Mouse (Mus musculus) spleen, adult 2 months (tissue): ENCODE measurements around the gene Shisa8. TPM values are rescaled to one million over a fixed set of nuclear protein-coding genes. Genes with fewer than 3 reads are reported as not detected.
A peak's percentile ranks its signal among the peaks of the same experiment; 100 is the strongest.

Experiments used
- DNase-seq, 2 experiments: peaks; one replicate each; pipeline versions ENCODE4 v3.0.0 to v3.0.0-alpha.2; 2012 to 2021; ENCODE audit warnings: low spot score in 2 of 2, low read depth in 1 of 2
- H3K27ac ChIP-seq: fragments of 200-500 bp; 2 replicates; pipeline ENCODE4 v1.5.1; 2012; ENCODE audit warnings: low read length, inconsistent platforms; ENCODE audit not compliant: insufficient read depth
- H3K27me3 ChIP-seq: fragments of 200-500 bp; 2 replicates; pipeline ENCODE4 v1.6.1; 2012; ENCODE audit warnings: mild to moderate bottlenecking, moderate library complexity, low read length, inconsistent platforms; ENCODE audit not compliant: control insufficient read depth, insufficient read depth
- H3K36me3 ChIP-seq: fragments of 200-500 bp; 2 replicates; pipeline ENCODE4 v1.6.1; 2012; ENCODE audit warnings: mild to moderate bottlenecking, low read length, inconsistent platforms; ENCODE audit not compliant: control insufficient read depth, insufficient read depth
- H3K4me1 ChIP-seq: fragments of 200-500 bp; 2 replicates; pipeline ENCODE4 v1.6.1; 2011; ENCODE audit warnings: inconsistent platforms; ENCODE audit not compliant: control insufficient read depth, insufficient read depth, insufficient read length
- H3K4me3 ChIP-seq: fragments of 200-500 bp; 2 replicates; pipeline ENCODE4 v1.5.1; 2011; ENCODE audit warnings: mild to moderate bottlenecking, inconsistent platforms; ENCODE audit not compliant: insufficient read depth, insufficient read length; ENCODE audit errors: extremely low read depth
- CTCF ChIP-seq: fragments of 200-500 bp; IDR thresholded peaks from 2 replicates; pipeline ENCODE4 v1.5.1; 2011; ENCODE audit warnings: mild to moderate bottlenecking, inconsistent platforms; ENCODE audit not compliant: insufficient read depth, insufficient read length, insufficient replicate concordance; ENCODE audit errors: extremely low read depth
- POLR2A ChIP-seq: fragments of 200-500 bp; IDR thresholded peaks from 2 replicates; pipeline ENCODE4 v1.6.1; 2011; ENCODE audit warnings: low read depth, low read length, inconsistent platforms
- WGBS: fragments of 180-500 bp; shearing (Covaris S2); methylation state at CpG from one replicate; pipeline ENCODE4 v1.1.7; 2018; 5-methylcytosine and 5-hydroxymethylcytosine counted together
- polyA plus RNA-seq: library from polyadenylated mRNA; depleted of rRNA; stranded (reverse); fragments of >200 nt; gene quantifications from 2 replicates; pipeline ENCODE4 v1.2.3, GENCODE M21; 2012

Gene Shisa8
- polyA plus RNA-seq, 1 experiment: 5.4 TPM

DNA sequence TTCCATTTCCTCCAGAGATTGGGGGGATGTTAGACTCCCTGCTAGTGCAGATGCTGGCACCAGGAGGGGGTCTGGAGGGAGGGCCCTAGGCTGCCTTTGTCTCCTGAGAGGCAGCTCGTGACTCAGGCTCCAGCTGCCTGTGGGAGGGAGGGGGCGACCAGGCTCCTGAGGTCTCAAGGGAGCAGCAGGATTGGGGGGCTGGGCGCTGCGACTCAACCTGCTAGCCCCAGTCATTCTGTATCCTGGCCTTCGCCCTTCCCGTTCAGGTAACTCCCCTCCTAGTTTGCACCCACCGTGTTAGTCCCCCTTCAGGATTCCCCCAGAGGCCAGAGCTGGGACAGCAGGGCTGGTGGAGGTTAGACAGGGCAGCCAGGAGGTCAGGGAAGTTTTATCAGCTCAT is 4.4 kb upstream of the Shisa8 start:
- Histone ChIP-seq H3K36me3 (peaks cover 1% of the 10 kb centered on the region; the same call in 1 of the 2 replicates), H3K4me3 (no peak overlapping the region), H3K27ac (0 out of 2 replicates have a peak overlapping the region, but pooled peaks have one; percentile 5), H3K4me1 (peaks cover 42% of the 10 kb centered on the region), H3K27me3 (peaks cover 11% of the 10 kb centered on the region)
- TF ChIP-seq POLR2A: no peak
- no peak for TF ChIP-seq CTCF
- DNase-seq: no peak
- WGBS: 42% methylated on average over 7 of the region's 7 CpGs

GRCm38 (mm10) chr15:82216142-82216827 is 3.7 kb upstream of the Shisa8 start:
- H3K4me1 ChIP-seq: peaks cover 47% of the 10 kb centered on the region
- H3K27me3 ChIP-seq: peaks cover 18% of the 10 kb centered on the region
- H3K27ac ChIP-seq: no peak overlapping the region
- no peak overlapping the region for H3K4me3 ChIP-seq
- WGBS: 65% methylated on average over 20 of the region's 20 CpGs
- DNase-seq: no peak
- no peaks in the 10 kb centered on the region for H3K36me3 ChIP-seq
- TF ChIP-seq CTCF (no peak), POLR2A (no peak)

DNA sequence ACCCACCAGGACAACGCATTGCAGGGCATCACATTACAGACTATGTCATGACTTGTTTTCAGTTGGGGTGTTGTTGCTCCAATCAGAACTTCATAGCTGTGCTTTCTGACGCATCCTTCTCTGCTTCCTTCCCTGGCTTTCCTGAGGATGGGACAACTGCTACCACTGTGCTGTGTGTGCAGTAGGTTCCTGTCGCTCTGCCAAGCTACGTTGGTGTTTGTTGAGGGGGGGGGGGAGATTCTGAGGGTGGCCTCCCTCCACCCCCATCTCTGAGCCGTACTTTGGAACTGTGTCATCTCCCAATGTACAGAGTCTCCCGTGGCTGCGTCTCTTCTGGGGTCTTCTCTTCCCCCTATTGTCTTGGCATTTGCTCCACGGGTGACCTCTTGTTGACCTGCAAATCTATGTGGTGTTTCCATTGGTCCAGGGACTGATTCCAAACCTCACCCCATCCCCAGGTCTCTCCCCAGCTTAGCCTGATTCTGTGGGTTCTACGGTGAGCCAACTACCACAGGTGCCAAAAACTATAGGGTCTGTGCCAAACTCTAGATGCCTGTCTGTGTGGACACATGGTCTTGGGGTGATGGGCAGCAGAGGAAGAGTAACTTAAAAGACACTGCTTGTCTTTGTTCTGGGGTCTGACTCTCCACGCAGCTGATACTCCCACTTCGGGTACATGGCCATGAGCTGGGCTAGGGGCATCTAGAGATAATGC is 2.9 kb upstream of the Shisa8 start:
- no peak overlapping the region for H3K27ac ChIP-seq
- no peak for TF ChIP-seq CTCF
- no peak for TF ChIP-seq POLR2A
- WGBS: 79% methylated on average over 11 of the region's 11 CpGs
- H3K27me3 ChIP-seq: peaks cover 19% of the 10 kb centered on the region
- H3K4me1 ChIP-seq: peaks cover 41% of the 10 kb centered on the region
- no peak overlapping the region for H3K4me3 ChIP-seq
- H3K36me3 ChIP-seq: no peaks in the 10 kb centered on the region
- DNase-seq: no peak

DNA sequence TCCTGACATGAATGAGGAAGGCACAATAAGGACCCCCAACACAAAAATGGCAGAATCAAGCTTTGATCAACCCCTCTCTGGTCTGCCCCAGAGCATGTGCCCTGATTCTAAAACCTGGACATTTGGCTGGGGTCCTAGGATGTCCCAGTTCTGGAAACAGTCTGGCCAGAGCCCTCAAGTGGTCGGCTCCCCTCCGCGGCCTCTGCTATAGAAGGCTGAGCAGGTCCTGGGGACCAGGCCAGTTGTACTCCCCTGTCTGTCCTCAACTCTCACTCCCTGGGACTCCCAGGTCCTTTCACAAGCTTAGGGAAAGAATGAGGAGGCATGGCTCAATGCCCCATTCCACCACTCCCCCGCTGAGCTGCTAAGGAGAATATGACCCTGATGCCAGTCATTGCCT is 607 bp upstream of the Shisa8 start:
- WGBS: 87% methylated on average over 4 of the region's 4 CpGs
- H3K36me3 ChIP-seq: no peaks in the 10 kb centered on the region
- H3K4me3 ChIP-seq: no peak overlapping the region
- H3K27me3 ChIP-seq: peaks cover 19% of the 10 kb centered on the region
- DNase-seq: no peak
- TF ChIP-seq POLR2A: no peak
- TF ChIP-seq CTCF: no peak
- no peak overlapping the region for H3K27ac ChIP-seq
- H3K4me1 ChIP-seq: peaks cover 23% of the 10 kb centered on the region

DNA sequence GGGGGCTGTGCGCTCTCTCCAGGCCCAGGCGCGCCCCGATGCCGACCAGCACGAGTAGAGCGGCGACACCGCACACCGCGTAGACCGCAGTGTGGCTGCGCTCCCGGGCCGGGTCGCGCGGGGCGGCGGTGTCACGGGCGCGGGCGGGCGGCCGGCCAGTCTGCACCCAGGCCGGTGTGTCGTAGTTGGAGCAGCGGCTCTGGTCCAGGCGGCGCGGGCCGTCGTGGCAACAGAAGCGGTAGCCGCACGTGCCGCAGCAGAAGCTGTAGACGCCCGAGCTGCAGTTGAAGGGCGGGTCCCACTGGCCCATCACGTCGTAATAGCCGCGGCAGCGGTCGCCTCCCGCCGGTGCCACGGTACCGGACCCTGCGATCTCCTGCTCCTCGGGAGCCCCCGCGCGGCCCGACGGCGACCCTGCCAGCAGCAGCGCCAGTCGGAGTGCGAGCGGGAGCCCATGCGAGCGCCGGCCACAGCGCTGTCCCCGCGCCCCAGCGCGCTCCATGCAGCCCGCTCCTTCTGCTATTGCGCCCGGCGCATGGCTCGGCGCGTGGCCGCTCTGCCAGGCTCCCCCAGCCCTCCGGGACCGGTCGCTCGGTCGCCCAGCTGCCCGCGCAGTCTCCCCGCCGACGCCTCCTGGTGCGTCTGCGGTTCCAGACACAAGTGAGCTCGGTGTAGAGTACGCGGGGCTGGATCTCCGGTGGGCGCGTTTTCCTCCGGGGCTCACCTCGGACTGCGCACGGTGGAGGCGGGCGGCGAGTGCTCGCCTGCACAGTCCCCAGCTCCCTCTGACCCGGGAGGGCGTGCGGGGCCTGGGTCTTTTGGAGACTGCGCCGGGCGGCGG is 484 bp downstream of the Shisa8 start:
- H3K4me1 ChIP-seq: peaks cover 17% of the 10 kb centered on the region
- DNase-seq: no peak
- TF ChIP-seq CTCF (no peak), POLR2A (no peak)
- peaks cover 19% of the 10 kb centered on the region for H3K27me3 ChIP-seq
- WGBS: 1% methylated on average over 107 of the region's 112 CpGs
- H3K36me3 ChIP-seq: peaks cover 5% of the 10 kb centered on the region; the same call in 1 of the 2 replicates
- H3K27ac ChIP-seq: no peak overlapping the region
- peak overlapping the region; percentile 56 for H3K4me3 ChIP-seq

DNA sequence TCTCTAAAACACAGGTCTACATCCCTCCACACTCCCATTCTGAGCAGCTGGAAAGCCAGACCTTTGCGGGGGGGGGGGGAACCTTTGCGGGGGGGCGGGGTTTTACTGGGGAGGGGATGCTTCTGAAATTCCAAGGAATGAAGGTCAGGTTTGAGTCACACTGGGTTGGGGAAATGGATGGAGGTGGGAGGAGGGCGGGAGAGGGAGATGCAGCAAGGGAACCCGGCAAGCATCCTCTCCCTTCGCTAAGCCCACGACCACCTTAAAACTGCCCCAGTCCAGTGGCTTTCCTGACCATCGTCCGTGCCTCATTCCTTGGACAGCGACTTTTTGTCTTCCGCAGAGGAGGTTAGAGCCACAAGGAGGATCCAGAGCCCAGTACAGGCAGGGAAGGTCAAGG is 1.3 kb downstream of the Shisa8 start:
- H3K4me3 ChIP-seq: peak overlapping the region; percentile 56; the same call in 1 of the 2 replicates
- WGBS: 3% methylated on average over 11 of the region's 11 CpGs
- TF ChIP-seq CTCF (no peak), POLR2A (no peak)
- H3K27me3 ChIP-seq: peaks cover 19% of the 10 kb centered on the region
- no peak overlapping the region for H3K27ac ChIP-seq
- H3K36me3 ChIP-seq: peaks cover 9% of the 10 kb centered on the region
- peaks cover 10% of the 10 kb centered on the region for H3K4me1 ChIP-seq
- no peak for DNase-seq
